Comparison of ENCODE assay signal across 13 mouse cellular contexts in the genomic region with DNA sequence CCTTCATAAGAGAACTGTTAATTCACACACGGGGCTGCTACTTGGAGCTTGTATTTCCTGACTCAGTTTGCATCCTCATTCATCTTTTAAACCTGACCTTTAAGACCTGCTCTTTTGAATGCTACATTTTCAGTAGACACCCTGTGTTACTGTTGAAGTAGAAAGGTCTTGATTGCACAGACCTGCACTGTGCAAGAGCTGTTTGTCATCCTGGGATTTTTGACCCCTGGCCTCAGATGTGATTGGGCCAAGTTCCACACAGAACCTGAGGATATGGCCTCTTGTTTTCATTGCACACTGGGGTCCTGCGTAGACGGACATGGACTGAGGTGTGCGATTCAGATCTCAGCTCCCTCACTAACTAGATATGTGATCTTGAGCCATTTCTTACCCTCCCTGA.
"Had no signal": no experiment of that assay in that cellular context is flagged by ENCODE, and none has a peak within 500 bp of the region (broad histone marks: within the 10 kb centered on the region; RNA-seq: fewer than 3 reads in every experiment).

No protein-coding gene starts in this region.

- H3K9ac ChIP-seq: hindbrain, embryonic 14.5 days; kidney, embryonic 15.5 days; limb, embryonic 12.5 days; liver, embryonic 14.5 days; lung, embryonic 15.5 days; midbrain, embryonic 13.5 days had no signal

- H3K4me3 ChIP-seq: kidney, embryonic 15.5 days; limb, embryonic 12.5 days; lung, embryonic 15.5 days; midbrain, embryonic 13.5 days had no signal

- H3K4me2 ChIP-seq: hindbrain, embryonic 14.5 days; kidney, embryonic 15.5 days; limb, embryonic 12.5 days; lung, embryonic 15.5 days; midbrain, embryonic 13.5 days had no signal

- H3K4me1 ChIP-seq: kidney, embryonic 15.5 days; limb, embryonic 12.5 days; midbrain, embryonic 13.5 days had no signal

- H3K27me3 ChIP-seq: kidney, embryonic 15.5 days; limb, embryonic 12.5 days; lung, embryonic 15.5 days; midbrain, embryonic 13.5 days had no signal

- ATAC-seq: midbrain, embryonic 13.5 days had no signal

- H3K27ac ChIP-seq: hindbrain, embryonic 14.5 days; kidney, embryonic 15.5 days; limb, embryonic 12.5 days; liver, embryonic 14.5 days; lung, embryonic 15.5 days; midbrain, embryonic 13.5 days had no signal

- H3K36me3 ChIP-seq: kidney, embryonic 15.5 days; limb, embryonic 12.5 days; lung, embryonic 15.5 days; midbrain, embryonic 13.5 days had no signal

- DNase-seq: kidney, adult 18-20 months; kidney, postnatal 25 days; layer of hippocampus, adult 9-11 months; lung, postnatal 14 days; right cerebral cortex, postnatal 14 days; thymus, adult 18-20 months; thymus, postnatal 25 days had no signal

- H3K9me3 ChIP-seq: kidney, embryonic 15.5 days; lung, embryonic 15.5 days; midbrain, embryonic 13.5 days had no signal
